Mouse (Mus musculus): Measurements from ENCODE around the gene Pitpnm3.

Pitpnm3 gene

GRCm38 (mm10) chr11:72086251-72087046, 49.1 kb downstream of the Pitpnm3 start:
- DNase-seq = peak; percentile 83

GRCm38 (mm10) chr11:72084337-72084736, 51.2 kb downstream of the Pitpnm3 start:
- DNase-seq = peak; percentile 71

GRCm38 (mm10) chr11:72082601-72083000, 53.0 kb downstream of the Pitpnm3 start:
- no peak for DNase-seq

GRCm38 (mm10) chr11:72080461-72080860, 55.1 kb downstream of the Pitpnm3 start:
- no peak for DNase-seq

GRCm38 (mm10) chr11:72078647-72079046, 56.9 kb downstream of the Pitpnm3 start:
- no peak for DNase-seq

- no peak for DNase-seq
Measured at GRCm38 (mm10) chr11:72078056-72078455, 57.5 kb downstream of the Pitpnm3 start.

- peak; percentile 53 for DNase-seq
Measured at GRCm38 (mm10) chr11:72074230-72074629, 61.3 kb downstream of the Pitpnm3 start.

- DNase-seq = no peak
Measured at GRCm38 (mm10) chr11:72072331-72072905, 63.2 kb downstream of the Pitpnm3 start.

GRCm38 (mm10) chr11:72070733-72071132, 64.8 kb downstream of the Pitpnm3 start:
- no peak for DNase-seq

- DNase-seq = no peak
Measured at GRCm38 (mm10) chr11:72068026-72068425, 67.6 kb downstream of the Pitpnm3 start.

GRCm38 (mm10) chr11:72067326-72067725, 68.3 kb downstream of the Pitpnm3 start:
- no peak for DNase-seq

- DNase-seq = no peak
Measured at GRCm38 (mm10) chr11:72066330-72066729, 69.2 kb downstream of the Pitpnm3 start.

- no peak for DNase-seq
Measured at GRCm38 (mm10) chr11:72065103-72065502, 70.5 kb downstream of the Pitpnm3 start.

- no peak for DNase-seq
Measured at GRCm38 (mm10) chr11:72064414-72064813, 71.2 kb downstream of the Pitpnm3 start.

- DNase-seq = no peak
Measured at GRCm38 (mm10) chr11:72061093-72061620, 74.4 kb downstream of the Pitpnm3 start.

- DNase-seq = no peak
Measured at GRCm38 (mm10) chr11:72060416-72060815, 75.2 kb downstream of the Pitpnm3 start.

- DNase-seq = no peak
Measured at GRCm38 (mm10) chr11:72057166-72057565, 78.4 kb downstream of the Pitpnm3 start.

GRCm38 (mm10) chr11:72055176-72055575, 80.4 kb downstream of the Pitpnm3 start:
- no peak for DNase-seq

GRCm38 (mm10) chr11:72052636-72053035, 82.9 kb downstream of the Pitpnm3 start:
- peak; percentile 76 for DNase-seq

GRCm38 (mm10) chr11:72052221-72052620, 83.4 kb downstream of the Pitpnm3 start:
- DNase-seq = no peak

- peak; percentile 71 for DNase-seq
Measured at GRCm38 (mm10) chr11:72050895-72051858, 84.4 kb downstream of the Pitpnm3 start.

- no peak for DNase-seq
Measured at GRCm38 (mm10) chr11:72050168-72050894, 85.2 kb downstream of the Pitpnm3 start.
